Mouse (Mus musculus): ENCODE results near the gene Btbd8. TPM values are rescaled to one million over a fixed set of nuclear protein-coding genes. Genes with fewer than 3 reads are reported as not detected.

The Btbd8 gene
- polyA plus RNA-seq (2014; fragmentation: Nextera tagmentation; extraction: Ambion mirVana), result 3.6 and 4.2 TPM in 2 replicates

DNA sequence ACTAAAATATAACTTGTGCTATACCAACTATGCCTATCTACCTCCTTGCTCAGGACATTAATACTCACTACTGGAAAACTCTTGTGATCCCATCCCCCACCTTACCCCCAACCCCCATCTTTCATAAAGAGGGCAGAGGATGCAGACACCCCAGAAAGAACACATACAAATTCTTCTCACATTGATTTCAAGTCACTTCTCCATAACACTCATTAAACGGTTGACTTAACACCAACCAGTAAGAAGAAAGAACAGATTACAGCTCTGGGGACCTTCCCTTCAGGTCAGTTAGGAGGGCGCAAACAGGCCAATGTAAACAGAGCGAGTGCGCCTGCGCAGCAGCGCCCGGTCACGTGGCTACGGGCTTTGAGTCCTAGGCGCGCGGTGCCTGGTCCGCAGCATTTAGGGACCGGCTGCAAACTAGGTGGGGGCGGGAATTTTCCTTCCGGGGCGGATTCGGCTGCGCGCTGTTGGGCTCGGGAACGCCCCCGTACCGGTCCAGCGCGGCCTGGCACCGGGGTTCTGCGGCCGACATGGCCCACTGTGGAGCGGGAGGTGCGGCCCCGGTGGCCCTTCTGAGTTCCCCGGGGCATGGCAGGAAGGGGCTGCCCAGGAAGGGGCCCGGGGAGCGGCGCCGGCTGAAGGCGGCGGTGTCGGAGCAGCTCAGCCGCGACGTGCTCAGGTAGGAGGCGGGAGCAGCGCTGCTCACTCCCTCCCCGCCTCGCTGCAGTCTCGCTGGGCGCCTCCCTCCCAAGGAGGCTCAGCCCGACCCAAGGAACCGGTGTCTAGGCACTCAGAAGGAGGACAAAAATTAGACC, at the start of gene Btbd8:
Gene Btbd8, plus strand, starts transcription at position 534 of the 818 bp plus-strand sequence.
- under 1% methylated on average over 47 of the region's 51 CpGs for WGBS (ENCODE audit: insufficient replicate concordance)
- no peaks in the 10 kb centered on the region for H3K9me3 ChIP-seq (replicated peaks; ENCODE audit: control insufficient read depth, low read length)
- H3K4me2 ChIP-seq, result peak within 1 kb of the TSS; percentile 77
- peak; percentile 93 for ATAC-seq (replicated peaks; ENCODE audit: insufficient number of reproducible peaks, low FRiP score, low TSS enrichment)
- peak within 1 kb of the TSS; percentile 72 for H3K27ac ChIP-seq (ENCODE audit: low read depth, low read length)
- peak within 1 kb of the TSS; percentile 92 for H3K9ac ChIP-seq (ENCODE audit: low read depth, low read length)
- H3K36me3 ChIP-seq (ENCODE audit: control insufficient read depth, insufficient read depth, low read length), result no peaks in the 10 kb centered on the region
- H3K27me3 ChIP-seq (ENCODE audit: control insufficient read depth, insufficient read depth, low read length), result no peaks in the 10 kb centered on the region
- peak within 1 kb of the TSS; percentile 76 for H3K4me3 ChIP-seq (ENCODE audit: low read depth, low read length)
- peaks cover 5% of the 10 kb centered on the region; the same call in 1 of the 2 replicates for H3K4me1 ChIP-seq (ENCODE audit: control insufficient read depth, insufficient read depth, low read length)

DNA sequence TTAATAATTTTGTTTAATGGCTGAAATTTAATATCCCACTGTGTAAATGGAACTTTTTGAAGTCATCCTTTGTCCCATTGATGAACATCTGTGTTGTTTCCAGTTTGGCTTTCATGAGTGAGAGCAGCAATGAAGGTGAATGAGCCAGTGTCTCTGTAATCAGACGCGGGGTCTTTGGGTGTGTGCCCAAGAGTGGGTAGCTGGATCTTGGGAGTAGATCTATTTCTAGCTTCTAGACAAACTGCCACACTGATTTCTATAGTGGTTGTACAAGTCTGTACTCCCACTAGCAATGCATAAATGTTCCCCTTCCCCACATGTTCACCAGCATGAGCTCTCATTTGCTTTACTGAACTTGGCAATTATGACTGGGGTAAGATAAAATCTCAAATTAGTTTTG, 48.4 kb upstream of the Btbd8 start:
- 87% methylated on average over 2 of the region's 2 CpGs for WGBS (ENCODE audit: insufficient replicate concordance)
- Histone ChIP-seq H3K9ac (ENCODE audit: low read depth, low read length) (no peak overlapping the region), H3K4me1 (ENCODE audit: control insufficient read depth, insufficient read depth, low read length) (no peaks in the 10 kb centered on the region), H3K27me3 (ENCODE audit: control insufficient read depth, insufficient read depth, low read length) (no peaks in the 10 kb centered on the region), H3K4me2 (no peak overlapping the region), H3K36me3 (ENCODE audit: control insufficient read depth, insufficient read depth, low read length) (no peaks in the 10 kb centered on the region), H3K4me3 (ENCODE audit: low read depth, low read length) (no peak overlapping the region), H3K27ac (ENCODE audit: low read depth, low read length) (no peak overlapping the region), H3K9me3 (replicated peaks; ENCODE audit: control insufficient read depth, low read length) (no peaks in the 10 kb centered on the region)
- no peak for ATAC-seq (replicated peaks; ENCODE audit: insufficient number of reproducible peaks, low FRiP score, low TSS enrichment)

DNA sequence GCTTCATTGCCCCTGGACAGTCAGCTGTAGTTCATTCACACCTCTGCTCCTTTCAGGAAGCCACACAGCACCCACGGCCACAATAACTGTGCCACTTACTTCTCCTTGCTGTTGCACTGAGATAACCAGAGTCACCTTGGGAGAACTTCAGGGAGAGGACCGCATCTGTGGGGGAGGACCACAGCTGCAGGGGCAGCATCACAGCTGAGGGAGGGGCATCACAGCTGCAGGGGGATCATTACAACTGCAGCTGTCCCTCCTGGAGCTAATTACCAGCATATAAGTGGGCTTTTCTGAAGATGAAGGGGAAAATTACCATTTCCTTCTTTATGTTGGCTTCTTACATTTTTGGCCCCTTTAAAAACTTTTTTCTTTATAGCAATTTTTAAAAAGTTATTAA, 43.4 kb upstream of the Btbd8 start:
- H3K27me3 ChIP-seq (ENCODE audit: control insufficient read depth, insufficient read depth, low read length), result no peaks in the 10 kb centered on the region
- no peak overlapping the region for H3K4me2 ChIP-seq
- no peak overlapping the region for H3K27ac ChIP-seq (ENCODE audit: low read depth, low read length)
- H3K9me3 ChIP-seq (replicated peaks; ENCODE audit: control insufficient read depth, low read length), result no peaks in the 10 kb centered on the region
- H3K9ac ChIP-seq (ENCODE audit: low read depth, low read length), result no peak overlapping the region
- ATAC-seq (replicated peaks; ENCODE audit: insufficient number of reproducible peaks, low FRiP score, low TSS enrichment), result no peak
- 48% methylated on average over 2 of the region's 2 CpGs for WGBS (ENCODE audit: insufficient replicate concordance)
- H3K4me1 ChIP-seq (ENCODE audit: control insufficient read depth, insufficient read depth, low read length), result no peaks in the 10 kb centered on the region
- H3K4me3 ChIP-seq (ENCODE audit: low read depth, low read length), result no peak overlapping the region
- no peaks in the 10 kb centered on the region for H3K36me3 ChIP-seq (ENCODE audit: control insufficient read depth, insufficient read depth, low read length)

DNA sequence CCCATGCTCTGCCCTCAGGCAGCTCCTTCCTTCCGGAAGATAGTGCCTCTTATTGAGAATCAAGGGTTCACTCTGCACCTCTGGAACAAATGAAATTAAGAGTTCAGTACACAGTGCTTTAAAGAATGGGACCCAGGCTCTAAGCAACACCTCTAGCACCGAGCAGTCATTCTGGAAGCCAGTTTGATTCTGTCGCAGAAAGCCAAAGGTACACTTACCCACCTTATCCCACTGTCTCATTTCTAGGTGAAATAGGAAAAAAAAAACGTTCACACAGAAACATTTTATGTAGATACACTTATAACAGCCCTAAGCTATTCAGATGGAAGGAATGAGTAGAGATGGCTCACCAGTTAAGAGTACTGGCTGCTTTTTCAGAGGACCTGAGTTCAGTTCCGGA, 35.4 kb upstream of the Btbd8 start, which contains the start of gene Ephx4:
Gene Ephx4, plus strand, starts transcription at position 301 of the 400 bp plus-strand sequence.
- Histone ChIP-seq H3K27me3 (ENCODE audit: control insufficient read depth, insufficient read depth, low read length) (peaks cover 26% of the 10 kb centered on the region), H3K4me3 (ENCODE audit: low read depth, low read length) (peak within 1 kb of the TSS; percentile 64), H3K9me3 (replicated peaks; ENCODE audit: control insufficient read depth, low read length) (no peaks in the 10 kb centered on the region), H3K4me1 (ENCODE audit: control insufficient read depth, insufficient read depth, low read length) (no peaks in the 10 kb centered on the region), H3K9ac (ENCODE audit: low read depth, low read length) (peak within 1 kb of the TSS; percentile 67), H3K27ac (ENCODE audit: low read depth, low read length) (no peak within 1 kb of the TSS), H3K36me3 (ENCODE audit: control insufficient read depth, insufficient read depth, low read length) (no peaks in the 10 kb centered on the region), H3K4me2 (peak within 1 kb of the TSS; percentile 98)
- no peak for ATAC-seq (replicated peaks; ENCODE audit: insufficient number of reproducible peaks, low FRiP score, low TSS enrichment)
- 28% methylated on average over 5 of the region's 5 CpGs for WGBS (ENCODE audit: insufficient replicate concordance)

DNA sequence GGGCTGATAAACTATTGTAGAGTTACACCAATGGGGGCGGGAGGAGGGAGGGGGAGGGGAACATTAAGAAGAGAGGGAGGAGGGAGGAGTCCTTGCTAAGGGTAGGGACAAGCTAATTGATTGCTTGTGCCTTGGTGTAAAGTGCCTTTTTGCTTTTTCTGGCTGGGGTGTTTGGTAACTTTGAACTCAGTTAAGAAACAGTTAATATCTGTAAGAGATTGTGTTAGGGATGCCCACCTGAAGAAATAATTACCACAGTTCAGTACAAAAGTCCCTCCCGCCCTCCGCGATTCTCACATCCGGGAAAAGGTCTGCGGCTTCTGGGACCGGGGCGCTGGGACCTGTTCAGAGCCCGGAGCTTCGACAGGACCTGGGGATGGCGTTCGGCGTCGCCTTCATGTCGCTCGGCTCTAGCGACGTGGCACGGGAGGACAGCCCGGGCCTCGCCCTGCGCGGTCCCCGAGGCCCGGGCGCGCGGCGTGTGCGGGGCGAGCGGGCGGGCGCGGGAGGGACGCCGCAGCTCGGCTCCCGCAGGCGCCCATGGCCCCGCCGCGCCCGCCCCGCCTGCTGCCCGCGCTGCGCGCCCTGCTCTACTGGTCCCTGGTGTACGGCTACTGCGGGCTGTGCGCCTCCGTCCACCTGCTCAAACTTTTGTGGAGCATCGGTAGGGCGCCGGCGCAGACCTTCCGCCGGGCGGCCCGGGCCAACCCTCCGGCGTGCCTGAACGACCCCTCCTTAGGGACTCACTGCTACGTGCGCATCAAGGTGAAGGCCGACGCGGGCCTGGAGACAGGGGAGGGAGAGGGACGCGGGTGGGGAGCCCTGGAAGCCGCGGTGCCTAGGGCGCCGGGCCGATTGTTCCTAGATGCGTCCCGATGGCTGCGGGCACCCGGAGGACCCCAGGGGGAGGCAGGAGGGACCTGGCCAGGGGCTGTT, 34.5 kb upstream of the Btbd8 start:
- H3K4me1 ChIP-seq (ENCODE audit: control insufficient read depth, insufficient read depth, low read length), result no peaks in the 10 kb centered on the region
- no peak overlapping the region for H3K27ac ChIP-seq (ENCODE audit: low read depth, low read length)
- no peaks in the 10 kb centered on the region for H3K9me3 ChIP-seq (replicated peaks; ENCODE audit: control insufficient read depth, low read length)
- peak overlapping the region; percentile 98 for H3K4me2 ChIP-seq
- H3K36me3 ChIP-seq (ENCODE audit: control insufficient read depth, insufficient read depth, low read length), result no peaks in the 10 kb centered on the region
- H3K9ac ChIP-seq (ENCODE audit: low read depth, low read length), result peak overlapping the region; percentile 67
- WGBS (ENCODE audit: insufficient replicate concordance), result under 1% methylated on average over 69 of the region's 80 CpGs
- peaks cover 26% of the 10 kb centered on the region for H3K27me3 ChIP-seq (ENCODE audit: control insufficient read depth, insufficient read depth, low read length)
- 0 out of 2 replicates have a peak, but pooled peaks have one; percentile 26 for ATAC-seq (replicated peaks; ENCODE audit: insufficient number of reproducible peaks, low FRiP score, low TSS enrichment)
- H3K4me3 ChIP-seq (ENCODE audit: low read depth, low read length), result peak overlapping the region; percentile 64

DNA sequence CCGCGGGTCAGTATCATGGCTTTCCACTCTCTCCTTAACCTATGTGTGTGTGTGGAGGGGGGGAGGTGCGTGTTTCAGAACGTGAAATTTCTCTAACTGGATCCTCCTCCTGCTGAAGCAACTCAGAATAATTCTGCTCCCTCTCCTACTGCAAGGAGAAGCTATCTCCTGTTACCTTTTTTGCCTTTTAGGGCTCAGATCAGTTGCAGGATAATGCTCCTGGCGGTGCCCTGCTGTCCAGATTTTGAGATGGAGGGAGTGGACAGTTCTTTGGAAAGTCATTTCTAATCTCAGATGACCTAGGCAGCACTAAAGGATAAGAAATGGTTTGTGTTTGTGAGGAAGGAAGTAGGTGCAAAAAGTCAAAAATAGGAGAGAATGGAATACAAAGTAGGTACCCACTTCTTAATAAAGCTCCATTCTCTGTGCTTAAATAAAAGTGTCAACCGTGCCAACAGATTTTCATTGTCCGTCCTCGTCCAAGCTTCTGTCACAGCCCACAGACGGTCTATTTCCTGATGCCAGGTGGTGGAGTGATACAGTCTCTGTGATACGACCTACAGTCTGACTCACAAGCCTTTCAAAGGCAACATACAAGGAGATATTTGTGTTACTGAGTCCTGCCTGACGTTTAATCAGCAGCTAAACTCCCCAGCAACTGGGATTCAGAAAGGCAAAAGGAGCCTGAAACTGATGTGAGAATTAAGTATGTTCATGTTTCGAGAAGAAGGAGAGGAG, 33.7 kb upstream of the Btbd8 start:
- Histone ChIP-seq H3K27me3 (ENCODE audit: control insufficient read depth, insufficient read depth, low read length) (peaks cover 26% of the 10 kb centered on the region), H3K4me3 (ENCODE audit: low read depth, low read length) (peak overlapping the region; percentile 64), H3K4me2 (peak overlapping the region; percentile 98), H3K4me1 (ENCODE audit: control insufficient read depth, insufficient read depth, low read length) (no peaks in the 10 kb centered on the region), H3K9ac (ENCODE audit: low read depth, low read length) (peak overlapping the region; percentile 67), H3K27ac (ENCODE audit: low read depth, low read length) (no peak overlapping the region), H3K9me3 (replicated peaks; ENCODE audit: control insufficient read depth, low read length) (no peaks in the 10 kb centered on the region), H3K36me3 (ENCODE audit: control insufficient read depth, insufficient read depth, low read length) (no peaks in the 10 kb centered on the region)
- ATAC-seq (replicated peaks; ENCODE audit: insufficient number of reproducible peaks, low FRiP score, low TSS enrichment), result no peak
- WGBS (ENCODE audit: insufficient replicate concordance), result 28% methylated on average over 12 of the region's 12 CpGs

DNA sequence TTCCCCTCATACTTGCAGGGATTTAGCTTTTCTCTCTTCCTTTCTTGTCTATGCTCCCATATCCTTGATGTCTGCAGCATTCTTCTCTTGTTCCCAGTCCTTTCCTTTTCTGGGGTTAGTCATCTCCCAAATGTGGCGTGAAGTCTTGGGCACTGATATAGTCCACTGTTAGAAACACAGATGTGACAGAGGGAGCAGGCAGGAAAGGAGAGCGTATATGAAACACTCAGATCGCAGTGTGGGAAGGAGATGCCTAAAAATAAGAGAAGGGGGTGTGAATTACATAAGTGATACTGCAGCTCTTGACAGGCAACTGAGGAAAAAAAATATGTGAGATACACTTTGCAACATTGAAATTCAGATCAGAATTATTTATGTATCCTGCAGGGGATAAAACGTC, 32.4 kb upstream of the Btbd8 start:
- ATAC-seq (replicated peaks; ENCODE audit: insufficient number of reproducible peaks, low FRiP score, low TSS enrichment), result no peak
- no peak overlapping the region for H3K4me3 ChIP-seq (ENCODE audit: low read depth, low read length)

DNA sequence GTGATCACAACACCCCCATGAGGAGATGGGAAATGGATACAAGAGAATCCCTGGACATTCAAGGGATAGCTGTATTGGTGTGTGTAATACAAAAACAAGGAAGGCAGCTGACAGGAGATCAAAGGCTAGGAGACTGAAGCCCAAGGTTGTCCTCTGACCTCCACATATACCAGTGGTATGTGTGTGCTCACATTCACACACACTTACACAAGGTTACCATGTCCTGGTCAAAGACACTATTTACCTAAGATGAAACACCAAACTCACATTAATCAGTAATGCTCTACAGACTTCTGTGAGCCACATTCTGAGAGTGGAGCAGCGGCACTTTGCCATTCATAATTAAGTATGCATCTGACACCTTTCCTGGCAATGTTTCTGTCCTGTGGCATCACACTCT, 27.5 kb upstream of the Btbd8 start:
- Histone ChIP-seq H3K4me1 (ENCODE audit: control insufficient read depth, insufficient read depth, low read length) (no peaks in the 10 kb centered on the region), H3K36me3 (ENCODE audit: control insufficient read depth, insufficient read depth, low read length) (no peaks in the 10 kb centered on the region), H3K4me3 (ENCODE audit: low read depth, low read length) (no peak overlapping the region), H3K9ac (ENCODE audit: low read depth, low read length) (no peak overlapping the region), H3K27me3 (ENCODE audit: control insufficient read depth, insufficient read depth, low read length) (peaks cover 1% of the 10 kb centered on the region; the same call in 1 of the 2 replicates), H3K27ac (ENCODE audit: low read depth, low read length) (no peak overlapping the region), H3K4me2 (no peak overlapping the region), H3K9me3 (replicated peaks; ENCODE audit: control insufficient read depth, low read length) (no peaks in the 10 kb centered on the region)
- no peak for ATAC-seq (replicated peaks; ENCODE audit: insufficient number of reproducible peaks, low FRiP score, low TSS enrichment)
- WGBS (ENCODE audit: insufficient replicate concordance), result 81% methylated on average over 1 of the region's 1 CpGs

More for the DNA sequence above, 32.4 kb upstream of the Btbd8 start:
- Histone ChIP-seq H3K27me3 (ENCODE audit: control insufficient read depth, insufficient read depth, low read length) (peaks cover 26% of the 10 kb centered on the region), H3K4me2 (no peak overlapping the region), H3K4me1 (ENCODE audit: control insufficient read depth, insufficient read depth, low read length) (no peaks in the 10 kb centered on the region), H3K9ac (ENCODE audit: low read depth, low read length) (no peak overlapping the region), H3K36me3 (ENCODE audit: control insufficient read depth, insufficient read depth, low read length) (no peaks in the 10 kb centered on the region), H3K9me3 (replicated peaks; ENCODE audit: control insufficient read depth, low read length) (no peaks in the 10 kb centered on the region), H3K27ac (ENCODE audit: low read depth, low read length) (no peak overlapping the region)
- WGBS (ENCODE audit: insufficient replicate concordance), result 66% methylated on average over 4 of the region's 4 CpGs
